Mouse (Mus musculus) adipocyte (in vitro differentiated cells): Measurements from ENCODE around the gene E030030I06Rik.
"Not testable (repeated sequence)": the region's sequence is repeated elsewhere in the genome, so short reads cannot be mapped to it uniquely, and the experiment has no call there.

Experiments
- DNase-seq: peaks from one replicate; pipeline ENCODE4 v3.0.0-alpha.2; 2016; ENCODE audit warnings: low spot score

Gene E030030I06Rik

GRCm38 (mm10) chr10:22151863-22152640 lies 3.0 kb upstream of the E030030I06Rik start:
- DNase-seq: not testable (repeated sequence)

- not testable (repeated sequence) for DNase-seq
Measured at GRCm38 (mm10) chr10:22151056-22151862, 2.2 kb upstream of the E030030I06Rik start.

GRCm38 (mm10) chr10:22150593-22150992 lies 1.5 kb upstream of the E030030I06Rik start:
- DNase-seq: no peak

GRCm38 (mm10) chr10:22149691-22150465 lies 808 bp upstream of the E030030I06Rik start:
- no peak for DNase-seq

- DNase-seq: no peak
Measured at GRCm38 (mm10) chr10:22148441-22149072, 513 bp downstream of the E030030I06Rik start.

- no peak for DNase-seq
Measured at GRCm38 (mm10) chr10:22142926-22143325, 6.1 kb downstream of the E030030I06Rik start.

GRCm38 (mm10) chr10:22142194-22142593 lies 6.9 kb downstream of the E030030I06Rik start:
- peak; percentile 93 for DNase-seq

GRCm38 (mm10) chr10:22140665-22141280 lies 8.3 kb downstream of the E030030I06Rik start:
- peak; percentile 48 for DNase-seq

- DNase-seq: no peak
Measured at GRCm38 (mm10) chr10:22074531-22074930, 74.5 kb downstream of the E030030I06Rik start.

GRCm38 (mm10) chr10:22072739-22073138 lies 76.3 kb downstream of the E030030I06Rik start:
- no peak for DNase-seq

- no peak for DNase-seq
Measured at GRCm38 (mm10) chr10:22070576-22070975, 78.5 kb downstream of the E030030I06Rik start.

- DNase-seq: no peak
Measured at GRCm38 (mm10) chr10:22070168-22070567, 78.9 kb downstream of the E030030I06Rik start.

GRCm38 (mm10) chr10:22067979-22068378 lies 81.1 kb downstream of the E030030I06Rik start, which contains the start of gene 4930444G20Rik:
TSS of gene 4930444G20Rik (minus strand) at chr10:22068079.
- not testable (repeated sequence) for DNase-seq
